Comparison of ENCODE assay signal across 8 mouse cellular contexts in the genomic region with DNA sequence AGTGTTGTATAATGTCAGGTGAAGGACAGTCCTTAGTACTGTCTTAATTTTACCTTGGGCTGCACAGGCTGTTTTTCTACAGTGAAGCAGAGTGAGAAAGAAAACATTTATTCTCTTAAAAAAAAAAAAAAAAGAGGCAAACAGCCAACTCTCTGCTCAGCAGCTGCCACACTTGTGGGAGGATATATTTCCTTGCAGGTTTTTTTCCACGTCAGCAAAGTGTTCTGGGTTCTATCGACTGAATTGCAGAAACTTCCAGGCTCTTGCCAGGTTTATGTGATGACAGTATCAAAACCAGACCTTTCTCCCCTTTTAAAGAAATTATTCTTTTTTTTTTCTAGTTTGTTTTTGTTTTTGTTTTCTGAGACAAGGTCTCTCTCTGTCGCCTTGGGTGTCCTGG. TPM values are rescaled to one million over a fixed set of nuclear protein-coding genes. Genes with fewer than 3 reads are reported as not detected.
DNase-seq lines count a peak whose midpoint lies in the region; ATAC-seq and TF ChIP-seq lines count a peak whose summit lies in the region.

No protein-coding gene starts in this region.

- H3K4me2 ChIP-seq in heart, embryonic 11.5 days, result peak overlapping the region; percentile 89
- H3K4me2 ChIP-seq in forebrain, postnatal 0 days (ENCODE audit: low read depth), result peak overlapping the region; percentile 74; the same call in 1 of the 2 replicates
- peak overlapping the region; percentile 88 for H3K4me2 ChIP-seq in liver, embryonic 15.5 days

- DNase-seq in heart, adult 2 months, result no peak
- DNase-seq in forebrain, postnatal 0 days, result no peak
- no peak for DNase-seq in ovary, postnatal 14 days (ENCODE audit: low spot score)
- DNase-seq in layer of hippocampus, postnatal 10 days (ENCODE audit: low spot score in 2 of 2), result no peak

- WGBS in heart, embryonic 11.5 days (ENCODE audit: insufficient replicate concordance), result 43% methylated on average over 3 of the region's 3 CpGs
- 25% methylated on average over 3 of the region's 3 CpGs for WGBS in heart, adult 2 months
- WGBS in forebrain, postnatal 0 days, result 68% methylated on average over 3 of the region's 3 CpGs
- 57% methylated on average over 3 of the region's 3 CpGs for WGBS in liver, embryonic 15.5 days (ENCODE audit: insufficient replicate concordance)

- H3K4me3 ChIP-seq in heart, embryonic 11.5 days (ENCODE audit: low read depth, low read length), result peak overlapping the region; percentile 91; the same call in 1 of the 2 replicates
- no peak overlapping the region for H3K4me3 ChIP-seq in heart, adult 2 months
- peak overlapping the region; percentile 99 for H3K4me3 ChIP-seq in E14TG2a.4 (replicated peaks; ENCODE audit: low read length)
- no peak overlapping the region for H3K4me3 ChIP-seq in forebrain, postnatal 0 days (ENCODE audit: low read depth, low read length)
- peak overlapping the region; percentile 69 for H3K4me3 ChIP-seq in liver, embryonic 15.5 days (replicated peaks)

- H3K9ac ChIP-seq in heart, embryonic 11.5 days (ENCODE audit: low read depth, low read length), result no peak overlapping the region
- H3K9ac ChIP-seq in heart, adult 2 months (ENCODE audit: low read depth, low read length), result no peak overlapping the region
- H3K9ac ChIP-seq in forebrain, postnatal 0 days, result no peak overlapping the region
- no peak overlapping the region for H3K9ac ChIP-seq in liver, embryonic 15.5 days

- no peaks in the 10 kb centered on the region for H3K79me2 ChIP-seq in heart, adult 2 months (replicated peaks; ENCODE audit: control insufficient read depth, insufficient read depth, low read length)

- no peak for ATAC-seq in heart, embryonic 11.5 days (replicated peaks; ENCODE audit: insufficient number of reproducible peaks, low FRiP score, low TSS enrichment)
- ATAC-seq in forebrain, postnatal 0 days, result no peak
- ATAC-seq in liver, embryonic 15.5 days (ENCODE audit: insufficient read depth), result no peak
- no peak for ATAC-seq in frontal cortex, adult (ENCODE audit: low TSS enrichment)

- no peak for TF ChIP-seq CTCF in heart, adult 2 months (IDR thresholded peaks at IDR 0.05)
- TF ChIP-seq CTCF in E14TG2a.4 (conservative IDR thresholded peaks at IDR 0.05; ENCODE audit: low read length), result no peak
- TF ChIP-seq CTCF in forebrain, postnatal 0 days (IDR thresholded peaks at IDR 0.05; ENCODE audit: low read depth), result no peak

- H3K27me3 ChIP-seq in heart, embryonic 11.5 days (ENCODE audit: control insufficient read depth, insufficient read depth, low read length), result no peaks in the 10 kb centered on the region
- H3K27me3 ChIP-seq in heart, adult 2 months (ENCODE audit: control insufficient read depth, insufficient read depth, low read length), result no peaks in the 10 kb centered on the region
- H3K27me3 ChIP-seq in E14TG2a.4 (ENCODE audit: insufficient read depth, low read length), result no peaks in the 10 kb centered on the region
- H3K27me3 ChIP-seq in forebrain, postnatal 0 days (ENCODE audit: insufficient read depth, low read length), result no peaks in the 10 kb centered on the region
- H3K27me3 ChIP-seq in liver, embryonic 15.5 days, result no peaks in the 10 kb centered on the region

- no peak for TF ChIP-seq EP300 in heart, adult 2 months (IDR thresholded peaks at IDR 0.05; ENCODE audit: insufficient read depth, low read depth, low read length)

- H3K27ac ChIP-seq in heart, embryonic 11.5 days (ENCODE audit: low read depth, low read length), result 0 out of 2 replicates have a peak overlapping the region, but pooled peaks have one; percentile 50
- no peak overlapping the region for H3K27ac ChIP-seq in heart, adult 2 months
- no peak overlapping the region for H3K27ac ChIP-seq in forebrain, postnatal 0 days (ENCODE audit: low read depth, low read length)
- H3K27ac ChIP-seq in liver, embryonic 15.5 days (replicated peaks), result no peak overlapping the region

- intact Hi-C loops in heart, adult 2 months (cut with DNase I), result loop anchor here (10.0 kb wide), 1 partner anchor 322 kb away; a partner anchor contains a TSS

- no peaks in the 10 kb centered on the region for H3K9me3 ChIP-seq in heart, embryonic 11.5 days (replicated peaks; ENCODE audit: control insufficient read depth, low read length)
- no peaks in the 10 kb centered on the region for H3K9me3 ChIP-seq in E14TG2a.4 (ENCODE audit: low read length)
- H3K9me3 ChIP-seq in forebrain, postnatal 0 days (ENCODE audit: low read length), result no peaks in the 10 kb centered on the region
- H3K9me3 ChIP-seq in liver, embryonic 15.5 days (replicated peaks), result no peaks in the 10 kb centered on the region

- no peaks in the 10 kb centered on the region for H3K4me1 ChIP-seq in heart, embryonic 11.5 days (ENCODE audit: control insufficient read depth, insufficient read depth, low read length)
- H3K4me1 ChIP-seq in heart, adult 2 months (ENCODE audit: control insufficient read depth, insufficient read depth, low read length), result no peaks in the 10 kb centered on the region
- peaks cover 18% of the 10 kb centered on the region for H3K4me1 ChIP-seq in E14TG2a.4 (replicated peaks; ENCODE audit: low read depth, low read length)
- H3K4me1 ChIP-seq in forebrain, postnatal 0 days (ENCODE audit: insufficient read depth), result peaks cover 4% of the 10 kb centered on the region; the same call in 1 of the 2 replicates
- H3K4me1 ChIP-seq in liver, embryonic 15.5 days (replicated peaks), result peaks cover 18% of the 10 kb centered on the region

- no peaks in the 10 kb centered on the region for H3K36me3 ChIP-seq in heart, embryonic 11.5 days (ENCODE audit: control insufficient read depth, insufficient read depth, low read length)
- no peaks in the 10 kb centered on the region for H3K36me3 ChIP-seq in heart, adult 2 months (ENCODE audit: control insufficient read depth, insufficient read depth, low read length)
- H3K36me3 ChIP-seq in E14TG2a.4 (ENCODE audit: insufficient read depth, low read length), result peaks cover 32% of the 10 kb centered on the region
- peaks cover 4% of the 10 kb centered on the region; the same call in 1 of the 2 replicates for H3K36me3 ChIP-seq in forebrain, postnatal 0 days (ENCODE audit: insufficient read depth)
- peaks cover 9% of the 10 kb centered on the region; the same call in 1 of the 2 replicates for H3K36me3 ChIP-seq in liver, embryonic 15.5 days (replicated peaks)

- no peak for TF ChIP-seq POLR2A in heart, adult 2 months (IDR thresholded peaks at IDR 0.05; ENCODE audit: insufficient read depth, low read depth, low read length)

RNA-seq across cellular contexts. Expression of a gene that starts 0.9 kb away (rescaled TPM):
- 17.0 and 18.5 TPM in 2 replicates for polyA plus RNA-seq in heart, embryonic 11.5 days (2014; fragmentation: Nextera tagmentation; extraction: Ambion mirVana)
- total RNA-seq in heart, adult 2 months (2021), result 10 to 100 TPM; 13.3 to 16.0 TPM
- polyA plus RNA-seq in heart, adult 2 months (2012; rRNA removed), result 3.5 and 7.6 TPM in 2 replicates
- total RNA-seq in forebrain, postnatal 0 days (2014; rRNA removed), result 19.1 and 24.2 TPM in 2 replicates
- 18.2 and 19.7 TPM in 2 replicates for polyA plus RNA-seq in forebrain, postnatal 0 days (2015; fragmentation: Nextera tagmentation; extraction: Ambion mirVana)
- polyA plus RNA-seq in liver, embryonic 15.5 days (2015; fragmentation: Nextera tagmentation; extraction: Ambion mirVana), result 10.9 and 11.0 TPM in 2 replicates
- total RNA-seq in layer of hippocampus, postnatal 10 days (2021), result 10 to 100 TPM; 23.9 to 24.9 TPM

Comparison
In these comparisons a context has a peak if more than half of its experiments do, and no peak if none do; other contexts are left out.
1. H3K4me3 ChIP-seq: peak in heart, embryonic 11.5 days (single experiment), E14TG2a.4 (single experiment) and liver, embryonic 15.5 days (single experiment); none in heart, adult 2 months (single experiment) and forebrain, postnatal 0 days (single experiment).
2. Peak in every context shown above with its lines, with median percentiles within 50 percentile points of each other: H3K4me2 ChIP-seq.